Mouse (Mus musculus): ENCODE data around the gene Ezh1. TPM values are rescaled to one million over a fixed set of nuclear protein-coding genes. Genes with fewer than 3 reads are reported as not detected.
A peak's percentile ranks its signal among the peaks of the same experiment; 100 is the strongest.

Gene Ezh1
- polyA plus RNA-seq, 1 experiment, result 2.0 TPM

GRCm38 (mm10) chr11:101155151-101155550 lies 71.1 kb downstream of the Ezh1 start:
- peaks cover 12% of the 10 kb centered on the region for H3K9me3 ChIP-seq
- H3K4me1 ChIP-seq, result peaks cover 8% of the 10 kb centered on the region
- TF ChIP-seq FLI1 (IDR thresholded peaks at IDR 0.05; ENCODE audit: low read length) (no peak), GATA1 (IDR thresholded peaks at IDR 0.05; ENCODE audit: borderline replicate concordance, low read length) (no peak)
- H3K27me3 ChIP-seq (replicated peaks), result peaks cover 54% of the 10 kb centered on the region
- H3K36me3 ChIP-seq (replicated peaks; ENCODE audit: low read length), result no peaks in the 10 kb centered on the region
- H3K4me3 ChIP-seq (replicated peaks), result no peak overlapping the region

- TF ChIP-seq GATA1 (IDR thresholded peaks at IDR 0.05; ENCODE audit: borderline replicate concordance, low read length) (no peak), FLI1 (IDR thresholded peaks at IDR 0.05; ENCODE audit: low read length) (no peak)
- Histone ChIP-seq H3K9me3 (peaks cover 12% of the 10 kb centered on the region), H3K4me3 (replicated peaks) (no peak overlapping the region), H3K27me3 (replicated peaks) (peaks cover 53% of the 10 kb centered on the region), H3K4me1 (peaks cover 8% of the 10 kb centered on the region), H3K36me3 (replicated peaks; ENCODE audit: low read length) (no peaks in the 10 kb centered on the region)
Measured at GRCm38 (mm10) chr11:101154648-101155047, 71.6 kb downstream of the Ezh1 start.

- H3K27me3 ChIP-seq (replicated peaks), result peaks cover 50% of the 10 kb centered on the region
- H3K4me3 ChIP-seq (replicated peaks), result no peak overlapping the region
- peaks cover 5% of the 10 kb centered on the region; the same call in 1 of the 2 replicates for H3K9me3 ChIP-seq
Measured at GRCm38 (mm10) chr11:101152825-101153224, 73.4 kb downstream of the Ezh1 start.

GRCm38 (mm10) chr11:101151063-101151462 lies 75.2 kb downstream of the Ezh1 start:
- TF ChIP-seq FLI1 (IDR thresholded peaks at IDR 0.05; ENCODE audit: low read length), result no peak
- TF ChIP-seq GATA1 (IDR thresholded peaks at IDR 0.05; ENCODE audit: borderline replicate concordance, low read length), result no peak
- Histone ChIP-seq H3K4me1 (peaks cover 9% of the 10 kb centered on the region), H3K27me3 (replicated peaks) (peaks cover 40% of the 10 kb centered on the region), H3K36me3 (replicated peaks; ENCODE audit: low read length) (no peaks in the 10 kb centered on the region), H3K9me3 (peaks cover 5% of the 10 kb centered on the region; the same call in 1 of the 2 replicates), H3K4me3 (replicated peaks) (no peak overlapping the region)

More at GRCm38 (mm10) chr11:101152825-101153224, 73.4 kb downstream of the Ezh1 start:
- no peaks in the 10 kb centered on the region for H3K36me3 ChIP-seq (replicated peaks; ENCODE audit: low read length)
- TF ChIP-seq FLI1 (IDR thresholded peaks at IDR 0.05; ENCODE audit: low read length), result no peak
- no peak for TF ChIP-seq GATA1 (IDR thresholded peaks at IDR 0.05; ENCODE audit: borderline replicate concordance, low read length)
- H3K4me1 ChIP-seq, result peaks cover 8% of the 10 kb centered on the region

GRCm38 (mm10) chr11:101149178-101150105 lies 76.8 kb downstream of the Ezh1 start:
- no peak for TF ChIP-seq GATA1 (IDR thresholded peaks at IDR 0.05; ENCODE audit: borderline replicate concordance, low read length)
- TF ChIP-seq FLI1 (IDR thresholded peaks at IDR 0.05; ENCODE audit: low read length), result no peak
- Histone ChIP-seq H3K9me3 (peaks cover 5% of the 10 kb centered on the region; the same call in 1 of the 2 replicates), H3K4me3 (replicated peaks) (no peak overlapping the region), H3K36me3 (replicated peaks; ENCODE audit: low read length) (no peaks in the 10 kb centered on the region), H3K4me1 (peaks cover 2% of the 10 kb centered on the region; the same call in 1 of the 2 replicates), H3K27me3 (replicated peaks) (peaks cover 26% of the 10 kb centered on the region)

- Histone ChIP-seq H3K9me3 (peaks cover 5% of the 10 kb centered on the region; the same call in 1 of the 2 replicates), H3K27me3 (replicated peaks) (peaks cover 26% of the 10 kb centered on the region), H3K4me3 (replicated peaks) (no peak overlapping the region), H3K4me1 (peaks cover 6% of the 10 kb centered on the region), H3K36me3 (replicated peaks; ENCODE audit: low read length) (no peaks in the 10 kb centered on the region)
- no peak for TF ChIP-seq FLI1 (IDR thresholded peaks at IDR 0.05; ENCODE audit: low read length)
- no peak for TF ChIP-seq GATA1 (IDR thresholded peaks at IDR 0.05; ENCODE audit: borderline replicate concordance, low read length)
Measured at GRCm38 (mm10) chr11:101148751-101149150, 77.5 kb downstream of the Ezh1 start.

- Histone ChIP-seq H3K4me1 (peaks cover 10% of the 10 kb centered on the region), H3K36me3 (replicated peaks; ENCODE audit: low read length) (no peaks in the 10 kb centered on the region), H3K27me3 (replicated peaks) (peaks cover 28% of the 10 kb centered on the region), H3K9me3 (no peaks in the 10 kb centered on the region), H3K4me3 (replicated peaks) (no peak overlapping the region)
- TF ChIP-seq GATA1 (IDR thresholded peaks at IDR 0.05; ENCODE audit: borderline replicate concordance, low read length) (no peak), FLI1 (IDR thresholded peaks at IDR 0.05; ENCODE audit: low read length) (no peak)
Measured at GRCm38 (mm10) chr11:101146377-101146776, 79.9 kb downstream of the Ezh1 start.

- Histone ChIP-seq H3K4me1 (peaks cover 19% of the 10 kb centered on the region), H3K27me3 (replicated peaks) (peaks cover 40% of the 10 kb centered on the region), H3K9me3 (no peaks in the 10 kb centered on the region), H3K4me3 (replicated peaks) (peak overlapping the region; percentile 88), H3K36me3 (replicated peaks; ENCODE audit: low read length) (no peaks in the 10 kb centered on the region)
- TF ChIP-seq GATA1 (IDR thresholded peaks at IDR 0.05; ENCODE audit: borderline replicate concordance, low read length) (no peak), FLI1 (IDR thresholded peaks at IDR 0.05; ENCODE audit: low read length) (no peak)
Measured at GRCm38 (mm10) chr11:101143338-101144225, 82.7 kb downstream of the Ezh1 start.

- no peak for TF ChIP-seq FLI1 (IDR thresholded peaks at IDR 0.05; ENCODE audit: low read length)
- no peak for TF ChIP-seq GATA1 (IDR thresholded peaks at IDR 0.05; ENCODE audit: borderline replicate concordance, low read length)
- no peak overlapping the region for H3K4me3 ChIP-seq (replicated peaks)
- H3K4me1 ChIP-seq, result peaks cover 22% of the 10 kb centered on the region
- H3K36me3 ChIP-seq (replicated peaks; ENCODE audit: low read length), result no peaks in the 10 kb centered on the region
- H3K27me3 ChIP-seq (replicated peaks), result peaks cover 41% of the 10 kb centered on the region
- no peaks in the 10 kb centered on the region for H3K9me3 ChIP-seq
Measured at GRCm38 (mm10) chr11:101142215-101142967, 83.9 kb downstream of the Ezh1 start.

Other genes with a start within 250 kb of the Ezh1 start
- 90.5 and 153 TPM in 2 replicates for gene Atp6v0a1, start 217.0 kb downstream of the Ezh1 start, polyA plus RNA-seq (2012; ENCODE audit: insufficient read depth, low replicate concordance)
- 30.7 and 32.1 TPM in 2 replicates for gene Naglu, start 156.5 kb downstream of the Ezh1 start, polyA plus RNA-seq (2012; ENCODE audit: insufficient read depth, low replicate concordance)
- 3.5 and 5.8 TPM in 2 replicates for gene Hsd17b1, start 148.1 kb downstream of the Ezh1 start, polyA plus RNA-seq (2012; ENCODE audit: insufficient read depth, low replicate concordance)
- gene Coasy, start 143.9 kb downstream of the Ezh1 start, polyA plus RNA-seq (2012; ENCODE audit: insufficient read depth, low replicate concordance), result 17.7 and 36.8 TPM in 2 replicates
- 2.8 and 12.4 TPM in 2 replicates for gene Mlx, start 139.2 kb downstream of the Ezh1 start, polyA plus RNA-seq (2012; ENCODE audit: insufficient read depth, low replicate concordance)
- gene Psmc3ip, start 131.0 kb downstream of the Ezh1 start, polyA plus RNA-seq (2012; ENCODE audit: insufficient read depth, low replicate concordance), result 10.4 TPM in 1 of 2 replicates, not detected in the other
- gene Retreg3, start 106.6 kb downstream of the Ezh1 start, polyA plus RNA-seq (2012; ENCODE audit: insufficient read depth, low replicate concordance), result 1.6 and 6.2 TPM in 2 replicates
- 63.2 and 80.7 TPM in 2 replicates for gene Tubg1, start 106.5 kb downstream of the Ezh1 start, polyA plus RNA-seq (2012; ENCODE audit: insufficient read depth, low replicate concordance)
- gene Tubg2, start 70.6 kb downstream of the Ezh1 start, polyA plus RNA-seq (2012; ENCODE audit: insufficient read depth, low replicate concordance), result not detected in 2 replicates
- gene Cntnap1, start 55.9 kb downstream of the Ezh1 start, polyA plus RNA-seq (2012; ENCODE audit: insufficient read depth, low replicate concordance), result 0.72 and 0.89 TPM in 2 replicates
- 2.3 and 6.6 TPM in 2 replicates for gene Plekhh3, start 55.1 kb downstream of the Ezh1 start, polyA plus RNA-seq (2012; ENCODE audit: insufficient read depth, low replicate concordance)
- 0.13 TPM in 1 of 2 replicates, not detected in the other for gene Ccr10, start 51.0 kb downstream of the Ezh1 start, polyA plus RNA-seq (2012; ENCODE audit: insufficient read depth, low replicate concordance)
- gene Ramp2, start 19.6 kb upstream of the Ezh1 start, polyA plus RNA-seq (2012; ENCODE audit: insufficient read depth, low replicate concordance), result 0.32 TPM in 1 of 2 replicates, not detected in the other
- gene Vps25, start 27.2 kb upstream of the Ezh1 start, polyA plus RNA-seq (2012; ENCODE audit: insufficient read depth, low replicate concordance), result 100 and 168 TPM in 2 replicates
- gene Wnk4, start 34.1 kb upstream of the Ezh1 start, polyA plus RNA-seq (2012; ENCODE audit: insufficient read depth, low replicate concordance), result 37.7 and 87.0 TPM in 2 replicates
- gene Cntd1, start 52.5 kb upstream of the Ezh1 start, polyA plus RNA-seq (2012; ENCODE audit: insufficient read depth, low replicate concordance), result not detected in 2 replicates
- gene Coa3, start 52.7 kb upstream of the Ezh1 start, polyA plus RNA-seq (2012; ENCODE audit: insufficient read depth, low replicate concordance), result 9.9 and 21.1 TPM in 2 replicates
- 43.7 and 96.0 TPM in 2 replicates for gene Becn1, start 75.8 kb upstream of the Ezh1 start, polyA plus RNA-seq (2012; ENCODE audit: insufficient read depth, low replicate concordance)
- 32.6 and 45.1 TPM in 2 replicates for gene Psme3, start 89.8 kb upstream of the Ezh1 start, polyA plus RNA-seq (2012; ENCODE audit: insufficient read depth, low replicate concordance)
- 2.0 and 2.9 TPM in 2 replicates for gene Aoc2, start 98.6 kb upstream of the Ezh1 start, polyA plus RNA-seq (2012; ENCODE audit: insufficient read depth, low replicate concordance)
- gene Aoc3, start 104.1 kb upstream of the Ezh1 start, polyA plus RNA-seq (2012; ENCODE audit: insufficient read depth, low replicate concordance), result not detected in 2 replicates
- gene G6pc, start 141.1 kb upstream of the Ezh1 start, polyA plus RNA-seq (2012; ENCODE audit: insufficient read depth, low replicate concordance), result not detected in 2 replicates
- 5.7 and 39.7 TPM in 2 replicates for gene Aarsd1, start 191.2 kb upstream of the Ezh1 start, polyA plus RNA-seq (2012; ENCODE audit: insufficient read depth, low replicate concordance)
- not detected in 2 replicates for gene Gm27029, start 198.3 kb upstream of the Ezh1 start, polyA plus RNA-seq (2012; ENCODE audit: insufficient read depth, low replicate concordance)
- gene Rundc1, start 198.6 kb upstream of the Ezh1 start, polyA plus RNA-seq (2012; ENCODE audit: insufficient read depth, low replicate concordance), result 3.1 TPM in 1 of 2 replicates, not detected in the other
- gene Ptges3l, start 198.9 kb upstream of the Ezh1 start, polyA plus RNA-seq (2012; ENCODE audit: insufficient read depth, low replicate concordance), result 2.8 TPM in 1 of 2 replicates, not detected in the other
- 250 and 697 TPM in 2 replicates for gene Rpl27, start 215.8 kb upstream of the Ezh1 start, polyA plus RNA-seq (2012; ENCODE audit: insufficient read depth, low replicate concordance)
- gene Ifi35, start 221.9 kb upstream of the Ezh1 start, polyA plus RNA-seq (2012; ENCODE audit: insufficient read depth, low replicate concordance), result 5.7 and 15.6 TPM in 2 replicates
- 2.6 and 2.9 TPM in 2 replicates for gene Rnd2, start 238.5 kb upstream of the Ezh1 start, polyA plus RNA-seq (2012; ENCODE audit: insufficient read depth, low replicate concordance)
- gene Vat1, start 239.8 kb upstream of the Ezh1 start, polyA plus RNA-seq (2012; ENCODE audit: insufficient read depth, low replicate concordance), result 47.7 and 94.2 TPM in 2 replicates

All from megakaryocyte, embryonic 14.5 days (primary cell).